Mouse (Mus musculus) heart, embryonic 10.5 days (tissue): ENCODE measurements around the gene Bbip1. TPM values are rescaled to one million over a fixed set of nuclear protein-coding genes. Genes with fewer than 3 reads are reported as not detected.
"Not testable (repeated sequence)": the region's sequence is repeated elsewhere in the genome, so short reads cannot be mapped to it uniquely, and the experiment has no call there.

Experiments
- DNase-seq: peaks from one replicate; pipeline ENCODE4 v3.0.0-alpha.2; 2017; ENCODE audit warnings: low spot score
- H3K27ac ChIP-seq: fragments of 300-500 bp; sonication (generic); 2 replicates; pipeline ENCODE4 v1.5.1; 2016; ENCODE audit warnings: mild to moderate bottlenecking
- H3K27me3 ChIP-seq: fragments of 300-500 bp; sonication (generic); 2 replicates; pipeline ENCODE4 v1.6.1; 2016; ENCODE audit warnings: mild to moderate bottlenecking; ENCODE audit not compliant: poor library complexity, insufficient read depth, severe bottlenecking
- H3K36me3 ChIP-seq: fragments of 300-500 bp; sonication (generic); 2 replicates; pipeline ENCODE4 v1.6.1; 2016; ENCODE audit warnings: mild to moderate bottlenecking, moderate library complexity
- H3K4me1 ChIP-seq: fragments of 300-500 bp; sonication (generic); 2 replicates; pipeline ENCODE4 v1.6.1; 2016; ENCODE audit warnings: mild to moderate bottlenecking
- H3K4me3 ChIP-seq: fragments of 300-500 bp; sonication (generic); 2 replicates; pipeline ENCODE4 v1.5.1; 2016; ENCODE audit warnings: mild to moderate bottlenecking, moderate library complexity
- H3K9me3 ChIP-seq: fragments of 300-500 bp; sonication (generic); 2 replicates; pipeline ENCODE4 v1.6.1; 2016; ENCODE audit warnings: mild to moderate bottlenecking, moderate library complexity
- WGBS: fragments of 180-500 bp; shearing (Covaris S2); methylation state at CpG from one replicate; pipeline ENCODE4 v1.1.7; 2016; 5-methylcytosine and 5-hydroxymethylcytosine counted together
- polyA plus RNA-seq: library from polyadenylated mRNA; unstranded; fragments of >200 nt; fragmentation: Nextera tagmentation; extraction: Ambion mirVana; gene quantifications from 2 replicates; pipeline ENCODE4 v1.2.1, GENCODE M21; 2016

The Bbip1 gene
- polyA plus RNA-seq, 1 experiment from 2014 or later, result 63.5 TPM

- DNase-seq, result no peak
- WGBS, result 90% methylated on average over 4 of the region's 4 CpGs
- Histone ChIP-seq H3K4me1 (no peaks in the 10 kb centered on the region), H3K9me3 (no peaks in the 10 kb centered on the region), H3K4me3 (no peak overlapping the region), H3K27ac (no peak overlapping the region), H3K36me3 (peaks cover 82% of the 10 kb centered on the region), H3K27me3 (no peaks in the 10 kb centered on the region)
Measured at GRCm38 (mm10) chr19:53914950-53915349, 29.5 kb downstream of the Bbip1 start.

DNA sequence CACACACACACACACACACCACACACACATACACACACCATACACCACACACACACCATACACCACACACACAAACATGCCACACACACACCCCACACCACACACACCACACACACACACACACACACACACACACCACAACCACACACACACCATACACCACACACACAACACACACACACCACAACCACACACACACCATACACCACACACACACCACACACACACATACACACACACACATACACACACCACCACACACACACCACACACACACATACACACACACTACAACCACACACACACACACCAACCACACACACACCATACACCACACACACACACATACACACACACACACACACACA, 37.7 kb downstream of the Bbip1 start:
- H3K27me3 ChIP-seq, H3K4me3 ChIP-seq, H3K27ac ChIP-seq, H3K9me3 ChIP-seq, DNase-seq: not testable (repeated sequence)
- Histone ChIP-seq H3K4me1 (peaks cover 19% of the 10 kb centered on the region), H3K36me3 (peaks cover 24% of the 10 kb centered on the region)

GRCm38 (mm10) chr19:53906033-53906702, 38.3 kb downstream of the Bbip1 start:
- Histone ChIP-seq H3K36me3 (peaks cover 21% of the 10 kb centered on the region), H3K9me3 (no peaks in the 10 kb centered on the region), H3K27me3 (no peaks in the 10 kb centered on the region), H3K27ac (no peak overlapping the region), H3K4me1 (peaks cover 20% of the 10 kb centered on the region), H3K4me3 (no peak overlapping the region)
- 67% methylated on average over 6 of the region's 6 CpGs for WGBS
- no peak for DNase-seq

- H3K27ac ChIP-seq, result no peak overlapping the region
- peaks cover 10% of the 10 kb centered on the region; the same call in 1 of the 2 replicates for H3K36me3 ChIP-seq
- peaks cover 20% of the 10 kb centered on the region for H3K4me1 ChIP-seq
- WGBS, result 78% methylated on average over 7 of the region's 7 CpGs
- peak overlapping the region; percentile 98 for H3K4me3 ChIP-seq
- no peak for DNase-seq
- no peaks in the 10 kb centered on the region for H3K9me3 ChIP-seq
- no peaks in the 10 kb centered on the region for H3K27me3 ChIP-seq
Measured at GRCm38 (mm10) chr19:53904833-53905480, 39.5 kb downstream of the Bbip1 start.

DNA sequence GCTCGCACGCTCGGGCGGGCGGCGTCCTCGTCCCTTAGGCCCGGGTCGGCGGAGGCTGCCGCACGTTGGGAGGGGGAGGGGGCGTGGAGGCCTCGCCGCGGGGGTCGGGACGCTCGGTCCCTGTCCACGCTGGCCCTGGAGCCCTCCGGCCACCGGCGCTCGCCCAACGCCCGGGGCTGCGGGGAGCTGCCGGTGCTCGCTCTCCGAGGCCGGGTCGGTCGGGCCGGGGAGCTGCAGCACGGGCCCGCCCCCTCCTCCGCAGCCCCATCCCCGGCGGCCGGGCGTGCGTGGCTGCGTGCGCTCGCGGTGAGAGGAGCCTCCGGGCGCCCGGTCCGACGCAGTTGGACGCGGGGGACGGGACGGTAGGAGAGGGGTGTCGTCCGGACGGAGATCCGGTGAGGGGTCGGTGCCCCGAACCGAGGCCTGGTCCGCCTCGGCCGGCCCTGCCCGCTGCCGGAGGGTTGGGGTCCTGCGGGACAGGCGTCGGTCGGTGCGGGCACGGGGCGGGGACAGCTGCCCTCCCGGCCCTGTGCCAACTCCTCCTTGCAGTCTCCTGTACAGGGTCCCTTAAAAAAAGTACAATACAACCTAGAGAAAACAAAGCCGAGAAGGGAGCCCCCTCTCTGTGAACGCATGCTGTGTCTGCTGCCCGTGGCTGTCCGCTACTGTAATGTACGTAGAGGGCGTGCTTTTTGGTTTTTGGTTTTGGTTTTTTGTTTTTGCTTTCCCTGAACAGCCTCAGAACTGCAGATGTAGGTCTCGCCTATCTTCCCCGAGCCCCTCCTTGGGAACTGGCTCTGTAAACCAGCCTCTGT, 40.7 kb downstream of the Bbip1 start:
- H3K36me3 ChIP-seq, result no peaks in the 10 kb centered on the region
- peak overlapping the region; percentile 94 for H3K27ac ChIP-seq
- peaks cover 20% of the 10 kb centered on the region for H3K4me1 ChIP-seq
- no peaks in the 10 kb centered on the region for H3K27me3 ChIP-seq
- DNase-seq, result no peak
- no peaks in the 10 kb centered on the region for H3K9me3 ChIP-seq
- H3K4me3 ChIP-seq, result peak overlapping the region; percentile 98
- under 1% methylated on average over 80 of the region's 83 CpGs for WGBS

DNA sequence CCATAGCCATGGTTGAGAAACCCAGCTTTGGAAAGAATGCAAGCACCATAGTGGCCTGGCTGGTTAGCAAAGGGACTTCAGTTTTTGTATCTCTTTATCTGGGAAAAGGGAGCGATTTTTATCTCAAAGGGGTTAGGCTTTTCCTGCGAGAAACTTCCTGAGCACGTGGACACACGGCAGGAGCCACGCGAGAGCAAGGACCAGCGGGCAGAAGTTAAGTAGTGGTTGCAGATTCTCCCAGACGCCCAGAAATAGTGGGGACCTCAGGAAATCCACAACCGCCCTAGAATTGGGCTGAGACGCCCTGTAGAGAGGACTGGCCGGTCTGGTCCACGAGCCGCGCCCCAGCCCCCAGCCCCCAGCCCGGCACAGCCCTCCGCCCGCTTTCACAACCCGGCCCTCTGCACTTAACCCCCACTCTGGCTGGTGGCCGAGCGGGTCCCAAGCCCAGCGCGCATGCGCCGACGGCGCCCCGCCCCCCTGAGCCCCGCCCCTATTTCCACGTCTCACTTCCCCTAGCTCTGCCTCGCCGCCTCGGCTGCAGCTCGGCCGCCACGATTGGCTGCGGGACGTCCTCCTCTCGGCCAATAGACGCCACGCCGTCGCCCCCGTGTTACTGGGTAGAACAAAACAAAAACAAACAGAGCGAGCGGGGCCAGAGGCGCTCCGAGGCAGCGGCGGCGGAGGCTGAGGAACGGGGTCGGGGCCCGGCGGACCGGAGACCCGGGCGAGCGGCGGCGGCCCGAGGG, 41.5 kb downstream of the Bbip1 start:
- peak overlapping the region; percentile 94 for H3K27ac ChIP-seq
- peak; percentile 99 for DNase-seq
- 0% methylated on average over 61 of the region's 61 CpGs for WGBS
- H3K4me1 ChIP-seq, result peaks cover 20% of the 10 kb centered on the region
- H3K36me3 ChIP-seq, result no peaks in the 10 kb centered on the region
- peak overlapping the region; percentile 98 for H3K4me3 ChIP-seq
- no peaks in the 10 kb centered on the region for H3K9me3 ChIP-seq
- no peaks in the 10 kb centered on the region for H3K27me3 ChIP-seq

GRCm38 (mm10) chr19:53901931-53902738, 42.3 kb downstream of the Bbip1 start:
- Histone ChIP-seq H3K27ac (peak overlapping the region; percentile 94), H3K4me1 (peaks cover 20% of the 10 kb centered on the region), H3K4me3 (peak overlapping the region; percentile 98), H3K36me3 (no peaks in the 10 kb centered on the region), H3K9me3 (no peaks in the 10 kb centered on the region), H3K27me3 (no peaks in the 10 kb centered on the region)
- 40% methylated on average over 15 of the region's 15 CpGs for WGBS
- peak; percentile 75 for DNase-seq

- Histone ChIP-seq H3K9me3 (no peaks in the 10 kb centered on the region), H3K27me3 (no peaks in the 10 kb centered on the region), H3K4me1 (peaks cover 20% of the 10 kb centered on the region), H3K27ac (no peak overlapping the region), H3K4me3 (no peak overlapping the region), H3K36me3 (no peaks in the 10 kb centered on the region)
- peak; percentile 41 for DNase-seq
- 81% methylated on average over 14 of the region's 14 CpGs for WGBS
Measured at GRCm38 (mm10) chr19:53899941-53900610, 44.4 kb downstream of the Bbip1 start.

- H3K27ac ChIP-seq, result no peak overlapping the region
- H3K4me3 ChIP-seq, result no peak overlapping the region
- H3K9me3 ChIP-seq, result no peaks in the 10 kb centered on the region
- no peaks in the 10 kb centered on the region for H3K36me3 ChIP-seq
- DNase-seq, result peak; percentile 73
- WGBS, result 82% methylated on average over 25 of the region's 25 CpGs
- no peaks in the 10 kb centered on the region for H3K27me3 ChIP-seq
- peaks cover 15% of the 10 kb centered on the region for H3K4me1 ChIP-seq
Measured at GRCm38 (mm10) chr19:53898970-53899900, 45.2 kb downstream of the Bbip1 start.

GRCm38 (mm10) chr19:53898498-53898897, 45.9 kb downstream of the Bbip1 start:
- Histone ChIP-seq H3K36me3 (no peaks in the 10 kb centered on the region), H3K27ac (peak overlapping the region; percentile 56; the same call in 1 of the 2 replicates), H3K4me1 (peaks cover 15% of the 10 kb centered on the region), H3K27me3 (no peaks in the 10 kb centered on the region), H3K9me3 (no peaks in the 10 kb centered on the region), H3K4me3 (no peak overlapping the region)
- peak; percentile 73 for DNase-seq
- WGBS, result 76% methylated on average over 4 of the region's 4 CpGs

- DNase-seq, result peak; percentile 42
- peaks cover 17% of the 10 kb centered on the region for H3K4me1 ChIP-seq
- no peaks in the 10 kb centered on the region for H3K27me3 ChIP-seq
- no peaks in the 10 kb centered on the region for H3K36me3 ChIP-seq
- H3K9me3 ChIP-seq, result no peaks in the 10 kb centered on the region
- 77% methylated on average over 5 of the region's 5 CpGs for WGBS
- peak overlapping the region; percentile 56; the same call in 1 of the 2 replicates for H3K27ac ChIP-seq
- H3K4me3 ChIP-seq, result no peak overlapping the region
Measured at GRCm38 (mm10) chr19:53898046-53898445, 46.4 kb downstream of the Bbip1 start.
